Mouse (Mus musculus) liver, adult (tissue): ENCODE measurements around the gene Itga6.

Source experiments
- GATA4 ChIP-seq: IDR thresholded peaks from 2 replicates; pipeline ENCODE4 v1.6.1; 2014; ENCODE audit warnings: mild to moderate bottlenecking, low read length; ENCODE audit not compliant: insufficient replicate concordance

Gene Itga6

DNA sequence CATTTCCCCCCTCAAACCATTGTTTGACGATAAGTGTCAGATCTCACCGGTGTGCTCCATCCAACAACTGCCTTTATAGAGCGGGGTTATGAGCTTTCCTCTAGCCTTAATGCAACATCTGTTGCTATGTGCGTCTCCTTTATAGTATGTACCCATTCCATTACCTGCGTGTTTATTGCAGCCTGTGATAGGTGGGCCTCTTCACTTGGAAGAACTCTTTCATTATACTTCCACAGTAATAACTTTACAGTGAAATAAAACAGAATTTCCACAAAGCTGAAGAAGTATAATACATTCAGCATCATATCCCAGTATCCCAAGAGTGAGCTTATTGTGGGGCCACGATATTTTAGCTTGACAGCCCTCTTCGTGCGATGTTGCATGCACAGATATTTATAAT is 90.1 kb downstream of the Itga6 start:
- TF ChIP-seq GATA4: no peak

DNA sequence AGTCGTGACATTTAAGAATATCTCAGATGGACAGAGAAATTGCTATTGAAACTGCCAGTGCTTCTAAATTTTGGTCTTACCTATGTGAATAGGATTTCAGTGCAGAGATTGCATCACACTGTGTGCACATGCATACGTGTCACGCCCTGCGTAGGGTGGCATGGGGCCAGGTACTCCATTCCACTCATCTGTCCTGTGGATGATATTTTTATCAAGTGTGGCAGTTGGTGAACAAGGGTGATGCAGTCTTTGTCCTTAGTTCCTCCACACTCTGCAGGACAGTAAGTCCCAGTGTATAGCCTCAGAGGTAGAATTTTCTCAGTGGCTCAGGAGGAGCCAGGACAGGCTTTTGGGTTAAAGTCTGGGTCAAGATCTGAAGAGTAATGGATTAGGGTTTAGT is 90.8 kb downstream of the Itga6 start:
- TF ChIP-seq GATA4: no peak

DNA sequence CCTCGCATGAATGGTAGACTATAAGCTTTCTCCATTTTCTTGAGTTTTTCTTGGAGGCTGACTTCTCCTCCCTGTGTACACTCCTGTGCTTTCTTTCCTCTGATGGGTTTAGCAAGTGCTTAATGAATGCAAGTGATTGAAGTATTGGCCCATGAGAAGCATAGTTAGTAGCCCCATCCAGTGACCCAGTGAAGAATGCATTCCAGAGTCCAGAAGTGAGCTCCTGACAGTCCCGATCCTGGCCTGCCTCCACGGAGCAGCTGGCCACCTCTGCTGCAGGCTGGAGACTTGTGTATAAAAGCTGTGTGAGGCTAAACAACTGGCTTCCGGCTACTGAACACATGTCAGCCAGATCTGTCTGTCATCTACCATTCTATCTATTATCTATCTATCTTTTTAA is 91.8 kb downstream of the Itga6 start:
- no peak for TF ChIP-seq GATA4

DNA sequence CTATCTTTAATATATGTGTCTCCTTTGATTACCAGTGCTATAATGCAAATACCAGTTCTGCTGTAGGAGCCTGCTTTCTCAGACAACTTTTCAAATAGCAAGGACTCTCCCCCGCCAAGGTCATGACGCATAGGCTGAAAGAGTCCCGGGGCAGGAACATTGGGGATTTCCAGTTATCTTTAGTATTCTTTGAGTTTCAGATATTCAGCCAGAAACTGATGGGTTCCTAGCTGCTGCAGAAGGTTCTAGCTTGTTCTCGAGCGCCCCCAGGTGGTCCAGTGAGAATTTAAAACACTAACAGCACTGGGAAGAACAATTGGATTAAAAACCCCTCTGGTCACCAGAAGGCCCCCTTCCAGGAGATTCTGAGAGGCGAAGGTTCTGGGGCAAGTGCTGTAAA is 92.4 kb downstream of the Itga6 start:
- no peak for TF ChIP-seq GATA4

DNA sequence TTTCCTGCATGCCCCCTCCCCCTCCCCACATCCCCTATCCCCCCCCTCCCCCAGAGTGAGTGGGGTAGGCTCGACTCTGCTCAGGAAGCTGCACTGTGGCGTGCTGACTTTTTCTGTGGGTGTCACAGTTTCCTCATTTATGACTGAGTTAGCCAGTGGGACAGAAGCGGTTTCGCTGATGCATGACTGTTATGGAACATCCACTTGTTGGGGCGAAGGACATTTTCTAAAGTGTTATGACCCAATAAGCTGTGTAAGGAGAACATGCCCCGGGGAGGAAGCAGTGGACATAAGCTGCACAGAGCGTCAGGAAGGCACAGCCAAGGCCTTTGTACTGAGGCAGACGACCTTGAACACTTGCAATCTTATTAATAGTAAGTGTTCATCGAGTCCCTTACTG is 97.9 kb downstream of the Itga6 start:
- TF ChIP-seq GATA4: no peak

DNA sequence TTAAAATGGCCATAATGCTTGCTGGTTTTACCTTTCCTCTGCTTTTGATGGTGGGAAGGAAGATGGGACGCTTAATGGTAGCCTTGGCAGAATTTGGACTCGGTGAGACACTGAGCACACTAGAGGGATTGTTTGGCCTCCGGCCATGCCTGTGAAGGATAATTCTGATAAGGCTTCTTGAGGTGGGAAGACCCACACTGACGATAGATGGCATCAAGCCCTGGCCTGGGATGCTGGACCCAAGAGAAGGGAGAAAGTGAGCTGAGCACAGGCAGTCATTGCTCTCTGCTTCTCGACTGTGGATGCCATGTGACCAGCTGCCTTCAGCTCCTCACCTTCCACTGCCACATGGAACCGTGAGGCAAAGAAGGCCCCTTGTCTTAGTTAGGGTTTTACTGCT is 99.5 kb downstream of the Itga6 start:
- no peak for TF ChIP-seq GATA4

DNA sequence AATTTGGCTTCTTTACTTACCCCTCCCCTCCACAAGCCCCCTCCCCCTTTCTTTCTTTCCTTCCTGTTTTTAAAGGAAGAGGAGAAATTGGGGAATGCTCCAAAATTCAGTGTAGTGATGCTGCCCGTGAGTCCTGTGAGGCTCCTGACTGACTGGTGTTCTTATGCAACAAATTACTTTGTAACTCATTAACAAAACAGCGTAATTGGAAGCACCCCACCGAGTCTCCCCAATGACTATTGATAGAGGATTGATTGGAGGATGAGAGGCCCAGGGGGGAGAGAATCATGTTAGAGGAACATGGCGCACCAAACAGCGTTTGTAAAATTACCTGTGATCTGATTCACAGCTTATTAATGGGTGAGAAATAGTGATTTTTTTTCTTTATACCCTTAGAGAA is 109.7 kb downstream of the Itga6 start:
- TF ChIP-seq GATA4: no peak

DNA sequence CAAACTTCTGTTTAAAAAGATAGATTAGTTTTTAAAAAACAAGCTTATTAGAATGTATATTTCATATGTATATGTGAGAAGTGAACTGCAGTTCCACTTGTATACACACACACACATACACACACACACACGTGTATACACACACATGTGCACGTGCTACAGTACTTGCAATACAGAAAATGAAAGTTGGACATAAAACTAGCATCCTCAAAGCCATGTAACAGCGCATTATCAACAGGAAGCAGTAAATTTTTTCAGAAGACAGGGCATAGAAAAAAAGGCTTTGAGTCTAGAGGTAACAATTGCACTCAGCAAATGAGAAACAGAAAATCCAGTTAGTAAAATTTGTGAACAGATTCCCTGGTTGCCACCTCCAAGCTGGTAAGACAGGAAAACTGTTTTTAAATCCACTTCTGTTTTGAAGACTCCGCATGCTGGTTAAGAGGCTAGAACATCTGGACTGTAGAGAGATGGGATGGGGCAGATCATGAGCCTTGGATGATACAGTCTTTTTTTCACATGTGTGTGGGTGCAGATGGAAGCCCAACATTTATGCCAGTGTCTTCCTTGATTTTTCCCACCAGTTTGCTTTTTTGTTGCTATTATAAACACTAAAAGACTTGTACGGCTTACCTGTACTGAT is 118.2 kb downstream of the Itga6 start:
- TF ChIP-seq GATA4: no peak

DNA sequence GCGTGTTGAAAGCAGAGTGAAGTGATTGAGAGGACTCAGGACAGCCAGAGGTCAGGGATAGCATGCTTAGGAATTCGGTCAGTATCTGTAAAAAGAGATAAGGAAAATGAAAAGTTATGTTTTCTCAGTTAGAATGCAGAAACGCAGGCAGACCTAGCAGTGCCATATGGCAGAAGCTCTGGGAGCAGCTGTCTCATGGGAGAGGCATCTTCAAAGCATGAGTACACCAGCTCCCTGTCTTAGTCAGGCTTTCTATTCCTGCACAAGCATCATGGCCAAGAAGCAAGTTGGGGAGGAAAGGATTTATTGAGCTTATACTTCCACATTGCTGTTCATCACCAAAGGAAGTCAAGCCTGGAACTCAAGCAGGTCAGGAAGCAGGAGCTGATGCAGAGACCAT is 119.6 kb downstream of the Itga6 start:
- no peak for TF ChIP-seq GATA4

DNA sequence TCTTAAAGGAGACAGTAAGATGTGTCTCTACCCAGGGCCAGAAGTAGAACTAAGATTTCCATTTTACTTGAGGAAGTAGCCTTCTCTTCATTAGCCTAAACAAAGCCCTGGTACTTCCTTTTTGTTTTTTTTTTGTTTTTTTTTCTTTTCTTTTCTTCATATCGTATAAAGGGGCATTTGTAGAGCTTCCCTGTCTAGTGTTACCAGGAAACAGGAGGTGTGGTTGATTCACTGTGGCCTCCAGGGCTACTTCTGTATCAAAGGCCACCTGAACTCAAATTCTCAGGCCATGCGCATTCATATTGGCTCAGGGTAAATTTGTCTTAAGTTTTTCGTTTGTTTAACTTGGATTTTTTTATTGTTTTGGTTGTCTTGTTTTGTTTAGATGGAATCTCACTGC is 120.5 kb downstream of the Itga6 start:
- no peak for TF ChIP-seq GATA4

DNA sequence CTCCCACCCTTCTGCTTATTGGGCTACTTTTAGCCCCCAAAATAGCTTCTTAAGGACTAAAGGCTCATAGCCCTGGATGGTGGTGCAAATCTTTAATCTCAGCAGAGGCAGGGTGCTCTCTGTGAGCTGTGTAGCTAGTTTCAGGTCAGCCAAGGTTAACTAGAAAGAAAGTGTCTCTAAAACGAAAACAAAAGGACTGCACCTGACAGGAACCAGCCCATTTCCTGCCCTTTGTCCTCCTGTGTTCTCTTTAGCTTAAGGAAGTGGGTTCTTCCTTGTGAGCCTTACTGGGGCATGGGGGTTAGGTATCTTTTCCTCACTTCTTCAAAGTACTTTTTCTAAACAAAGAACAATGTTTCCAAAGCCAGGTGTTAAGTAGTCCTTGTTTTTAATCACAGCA is 121.1 kb downstream of the Itga6 start:
- TF ChIP-seq GATA4: no peak

DNA sequence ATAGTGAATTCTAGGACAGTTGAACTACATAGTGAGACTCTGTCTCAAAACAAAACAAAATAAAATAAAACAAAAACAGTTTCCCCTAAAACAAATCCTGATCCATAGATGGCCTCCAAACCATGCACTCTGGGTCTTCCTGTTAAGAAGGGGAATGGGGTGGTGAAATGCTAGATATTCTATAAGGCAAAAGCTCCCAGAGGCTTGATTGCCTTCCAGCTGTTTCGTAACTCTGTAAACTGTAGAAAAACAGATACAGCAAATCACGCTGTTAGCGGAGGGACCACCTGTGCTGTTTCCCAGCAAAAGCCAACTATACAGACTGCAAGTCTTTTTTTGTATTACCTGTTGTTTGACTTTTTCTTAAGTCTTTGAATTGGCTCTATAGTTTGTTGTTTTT is 121.6 kb downstream of the Itga6 start:
- TF ChIP-seq GATA4: no peak

DNA sequence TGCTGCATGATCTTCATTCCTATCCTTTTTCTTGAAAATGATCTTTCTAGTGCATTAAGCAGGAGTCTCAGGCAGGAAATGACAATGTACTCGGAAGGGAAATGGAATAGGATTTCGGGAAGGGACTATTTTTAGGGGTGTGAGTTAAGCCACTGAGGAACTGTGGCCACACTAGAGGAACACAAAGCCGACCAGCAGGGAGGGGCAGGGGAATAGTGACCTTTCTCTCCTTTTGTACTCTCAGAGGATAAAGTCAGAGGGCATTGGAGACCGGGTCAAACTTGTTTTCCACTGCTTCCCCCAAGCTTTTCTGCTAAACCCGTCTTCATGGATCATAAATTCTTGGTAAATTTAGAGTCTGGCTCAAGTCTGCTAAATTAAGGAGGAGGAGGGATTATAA is 122.1 kb downstream of the Itga6 start:
- peak; percentile 12; the same call in 1 of the 2 replicates for TF ChIP-seq GATA4

DNA sequence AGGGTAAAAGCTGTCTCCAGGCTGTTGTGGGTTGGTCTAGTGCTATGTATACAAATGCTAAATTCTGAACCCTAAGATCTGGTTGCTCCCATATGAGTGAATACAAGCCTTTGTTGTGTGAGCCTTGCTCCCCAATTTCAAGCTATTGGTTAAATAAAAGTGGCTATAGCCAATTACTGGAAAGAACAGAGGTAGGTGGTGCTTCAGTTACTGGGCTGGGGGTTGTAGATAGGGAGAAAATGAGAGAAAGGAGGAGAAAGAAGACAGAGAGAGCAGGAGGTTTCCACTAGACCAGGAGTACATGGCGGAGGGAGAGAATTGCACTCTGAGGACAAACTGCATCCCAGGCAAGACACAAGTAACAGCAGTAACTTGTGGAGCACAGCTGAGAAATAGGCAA is 122.8 kb downstream of the Itga6 start:
- no peak for TF ChIP-seq GATA4

DNA sequence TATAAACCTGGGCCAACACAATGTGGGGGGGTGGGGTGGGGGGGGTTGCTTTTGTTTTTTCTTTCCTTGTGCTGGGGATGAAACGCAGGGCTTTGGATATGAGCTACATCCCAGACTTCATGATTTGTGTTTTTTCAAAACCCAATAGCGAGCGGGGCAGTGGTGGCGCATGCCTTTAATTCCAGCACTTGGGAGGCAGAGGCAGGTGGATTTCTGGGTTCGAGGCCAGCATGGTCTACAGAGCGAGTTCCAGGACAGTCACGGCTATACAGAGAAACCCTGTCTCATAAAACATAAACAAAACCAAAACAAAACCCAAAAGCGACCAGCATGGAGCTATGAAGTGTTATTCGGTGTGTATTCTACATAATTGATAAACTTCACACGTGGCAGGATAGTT is 126.7 kb downstream of the Itga6 start:
- TF ChIP-seq GATA4: no peak

DNA sequence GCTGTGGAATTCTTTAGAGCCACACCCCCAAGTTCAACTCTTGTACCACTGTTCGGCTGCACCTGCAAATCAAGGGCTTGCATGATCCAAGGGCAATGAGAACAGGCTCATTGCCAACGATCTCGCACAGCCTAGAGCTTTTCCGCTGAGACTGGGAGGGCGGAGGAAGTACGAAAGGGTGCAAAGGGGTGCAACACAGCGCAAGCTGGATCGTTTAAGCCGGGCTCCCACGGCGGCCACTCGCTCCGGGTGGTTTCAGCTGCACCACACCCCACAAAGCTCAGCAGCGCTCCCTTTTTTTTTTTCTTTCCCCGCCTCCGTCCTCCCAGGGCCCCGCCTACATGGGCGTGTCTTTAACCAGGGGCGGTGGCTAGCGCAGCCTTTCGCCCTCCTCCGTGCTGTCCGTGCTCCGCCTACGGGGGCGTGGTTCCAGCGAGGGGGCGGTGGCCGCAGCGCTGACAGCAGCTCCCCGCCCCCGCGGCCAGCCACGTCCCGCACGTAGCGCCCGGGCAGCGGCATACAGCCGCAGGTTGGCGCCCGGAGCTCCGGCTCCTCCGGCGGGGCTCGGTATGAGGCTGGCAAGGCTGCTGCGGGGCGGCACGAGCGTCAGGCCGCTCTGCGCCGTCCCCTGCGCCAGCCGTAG is 127.5 kb downstream of the Itga6 start, which contains the start of gene Pdk1:
Gene Pdk1 (plus strand): TSS at position 424 of the 643 bp plus-strand sequence.
- TF ChIP-seq GATA4: peak; percentile 35; the same call in 1 of the 2 replicates

DNA sequence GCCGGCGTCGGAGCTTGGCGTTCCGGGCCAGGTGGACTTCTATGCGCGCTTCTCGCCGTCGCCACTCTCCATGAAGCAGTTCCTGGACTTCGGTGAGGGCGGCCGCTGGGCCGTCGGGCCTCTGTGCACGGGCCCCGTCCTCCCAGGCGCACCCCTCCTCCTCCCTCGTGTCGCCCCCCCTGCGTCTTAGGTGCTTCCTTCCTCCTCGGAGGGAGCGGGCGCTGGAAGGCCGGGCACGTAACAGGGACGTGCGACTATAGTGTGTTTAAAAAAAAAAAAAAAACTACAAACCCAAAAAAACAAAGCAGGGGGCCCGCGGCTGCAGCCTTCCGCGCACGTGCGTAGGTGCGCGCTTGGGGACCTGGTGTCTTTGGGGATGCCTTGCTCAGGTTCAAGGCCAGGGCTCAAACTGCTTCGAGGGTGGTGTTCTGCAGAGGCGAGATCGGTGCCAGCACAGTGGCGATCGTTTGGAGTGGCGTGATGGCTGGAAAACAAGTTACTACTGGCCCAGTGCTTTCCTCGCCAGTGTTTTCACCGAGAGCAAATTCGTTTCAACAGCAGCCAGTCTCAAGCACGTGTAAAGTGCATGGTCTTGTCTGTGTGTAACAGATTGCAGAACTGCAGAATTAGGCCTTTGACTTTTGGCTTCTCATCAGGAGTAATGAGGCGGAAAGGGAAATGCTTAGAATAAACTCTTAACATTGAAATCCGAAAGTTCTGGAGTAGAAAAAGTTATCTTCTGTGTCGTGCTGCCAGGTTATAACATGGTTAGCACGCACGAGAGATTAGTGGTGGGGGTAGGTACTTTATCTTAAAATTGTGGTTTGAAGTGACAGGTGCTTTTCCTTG is 128.3 kb downstream of the Itga6 start:
- TF ChIP-seq GATA4: no peak

DNA sequence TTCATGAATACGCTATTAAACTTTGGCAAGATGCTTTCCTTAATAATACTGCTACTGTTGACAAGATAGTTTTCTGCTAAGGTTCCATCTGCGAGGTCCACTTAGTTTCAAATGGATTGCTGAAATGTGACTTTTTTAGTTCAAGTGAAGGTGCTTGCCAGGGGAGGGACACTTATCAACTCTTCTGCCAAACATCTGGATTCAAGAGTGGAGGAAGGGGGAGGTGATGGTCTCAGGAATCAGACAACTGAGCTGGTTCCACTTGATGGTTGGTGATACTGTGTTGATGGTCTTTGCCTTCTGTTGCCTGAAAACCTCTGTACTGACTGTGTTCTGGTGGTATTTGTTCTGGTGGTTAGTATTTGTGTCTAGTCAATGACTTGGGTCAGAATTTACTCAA is 129.0 kb downstream of the Itga6 start:
- no peak for TF ChIP-seq GATA4
